Mouse (Mus musculus) CH12.LX (cell line): ENCODE data around the gene Sipa1l3. TPM values are rescaled to one million over a fixed set of nuclear protein-coding genes. Genes with fewer than 3 reads are reported as not detected.

Experiments used
- DNase-seq: peaks from one replicate; pipeline ENCODE4 v3.0.0-alpha.2; 2013; ENCODE audit errors: extremely low read depth
- H3K27ac ChIP-seq: 2 replicates; pipeline ENCODE4 v1.5.1; 2012; ENCODE audit warnings: low read depth, mild to moderate bottlenecking, control low read depth, moderate library complexity; ENCODE audit not compliant: insufficient read depth
- H3K27me3 ChIP-seq: replicated peaks from 2 replicates; pipeline ENCODE3; 2012; ENCODE audit warnings: inconsistent platforms
- H3K36me3 ChIP-seq, 2 experiments: replicated peaks in 1 of 2; 2 replicates each; pipeline versions ENCODE3 to v1.6.1; 2012; ENCODE audit warnings: inconsistent platforms in 1 of 2, low read length in 1 of 2, mild to moderate bottlenecking in 1 of 2, mixed read lengths in 1 of 2, moderate library complexity in 1 of 2; ENCODE audit not compliant: control insufficient read depth in 1 of 2, insufficient read depth in 1 of 2
- H3K4me1 ChIP-seq, 2 experiments: 2 replicates each; pipeline ENCODE4 v1.6.1; 2012; ENCODE audit warnings: inconsistent platforms in 1 of 2, moderate library complexity in 1 of 2; ENCODE audit not compliant: insufficient read depth in 2 of 2, control insufficient read depth in 1 of 2
- H3K4me2 ChIP-seq: 2 replicates; pipeline ENCODE4 v1.6.1; 2012; ENCODE audit warnings: low read depth, mild to moderate bottlenecking, control low read depth; ENCODE audit not compliant: poor library complexity, insufficient read depth, severe bottlenecking
- H3K4me3 ChIP-seq, 3 experiments: fragments of 150-350 bp in 1 of 3; sonication (generic) in 1 of 3; replicated peaks in 1 of 3; 2 replicates each; pipeline versions ENCODE3 to v1.5.1; 2011 to 2012; ENCODE audit warnings: low read depth in 2 of 3, low read length in 2 of 3, mild to moderate bottlenecking in 2 of 3, moderate library complexity in 2 of 3, control low read depth in 1 of 3, improper control_type of control experiment in 1 of 3, inconsistent platforms in 1 of 3, mixed read lengths in 1 of 3; ENCODE audit not compliant: poor library complexity in 1 of 3
- H3K79me2 ChIP-seq: replicated peaks from 2 replicates; pipeline ENCODE4 v1.6.1; 2012; ENCODE audit warnings: mild to moderate bottlenecking, moderate library complexity; ENCODE audit not compliant: control insufficient read depth, poor library complexity, insufficient read depth, severe bottlenecking; ENCODE audit errors: extremely low read depth
- H3K9ac ChIP-seq: 2 replicates; pipeline ENCODE4 v1.6.1; 2012; ENCODE audit warnings: low read depth, mild to moderate bottlenecking, control low read depth, moderate library complexity; ENCODE audit not compliant: insufficient read depth
- H3K9me3 ChIP-seq: replicated peaks from 2 replicates; pipeline ENCODE3; 2012; ENCODE audit warnings: low read length, inconsistent platforms, mixed read lengths
- CHD2 ChIP-seq: IDR thresholded peaks from 2 replicates; pipeline ENCODE4 v1.6.1; 2011; ENCODE audit warnings: low read length, improper control_type of control experiment
- CTCF ChIP-seq, 2 experiments: IDR thresholded peaks in 1 of 2; conservative IDR thresholded peaks in 1 of 2; 2 replicates each; pipeline ENCODE4 v1.5.1; 2011 to 2012; ENCODE audit warnings: low read depth in 2 of 2, low read length in 2 of 2, improper control_type of control experiment in 1 of 2, inconsistent platforms in 1 of 2, mild to moderate bottlenecking in 1 of 2, moderate library complexity in 1 of 2
- E2F4 ChIP-seq: IDR thresholded peaks from 2 replicates; pipeline ENCODE4 v1.6.1; 2011; ENCODE audit warnings: low read depth, low read length, improper control_type of control experiment; ENCODE audit not compliant: insufficient replicate concordance
- ELF1 ChIP-seq: IDR thresholded peaks from 2 replicates; pipeline ENCODE4 v1.6.1; 2014; ENCODE audit warnings: low read depth, mild to moderate bottlenecking, inconsistent platforms, low read length, improper control_type of control experiment
- EP300 ChIP-seq: IDR thresholded peaks from 2 replicates; pipeline ENCODE4 v1.6.1; 2011; ENCODE audit warnings: low read length, improper control_type of control experiment
- GABPA ChIP-seq: IDR thresholded peaks from 2 replicates; pipeline ENCODE4 v1.6.1; 2012; ENCODE audit warnings: low read depth, low read length, improper control_type of control experiment, inconsistent platforms; ENCODE audit not compliant: insufficient replicate concordance
- IRF4 ChIP-seq: IDR thresholded peaks from 2 replicates; pipeline ENCODE4 v1.6.1; 2014; ENCODE audit warnings: low read depth, mild to moderate bottlenecking, inconsistent platforms, low read length, improper control_type of control experiment
- JUN ChIP-seq: IDR thresholded peaks from 2 replicates; pipeline ENCODE4 v1.6.1; 2011; ENCODE audit warnings: low read depth, mild to moderate bottlenecking, low read length, improper control_type of control experiment, moderate library complexity; ENCODE audit not compliant: insufficient read depth
- JUND ChIP-seq: conservative IDR thresholded peaks from 2 replicates; pipeline ENCODE4 v1.6.1; 2011; ENCODE audit warnings: low read depth, low read length, improper control_type of control experiment
- MAX ChIP-seq: IDR thresholded peaks from 2 replicates; pipeline ENCODE4 v1.6.1; 2011; ENCODE audit warnings: low read length, improper control_type of control experiment
- MAZ ChIP-seq: IDR thresholded peaks from 2 replicates; pipeline ENCODE4 v1.6.1; 2012; ENCODE audit warnings: low read depth, mild to moderate bottlenecking, inconsistent platforms, low read length, improper control_type of control experiment, moderate library complexity
- MXI1 ChIP-seq: IDR thresholded peaks from 2 replicates; pipeline ENCODE4 v1.6.1; 2011; ENCODE audit warnings: mild to moderate bottlenecking, low read depth, low read length, improper control_type of control experiment
- MYC ChIP-seq: IDR thresholded peaks from 2 replicates; pipeline ENCODE4 v1.6.1; 2011; ENCODE audit warnings: low read depth, mild to moderate bottlenecking, improper control_type of control experiment, low read length
- NELFE ChIP-seq: IDR thresholded peaks from 2 replicates; pipeline ENCODE4 v1.6.1; 2011; ENCODE audit warnings: low read depth, low read length, improper control_type of control experiment
- NRF1 ChIP-seq: IDR thresholded peaks from 2 replicates; pipeline ENCODE4 v1.6.1; 2014; ENCODE audit warnings: low read depth, mild to moderate bottlenecking, inconsistent platforms, low read length, improper control_type of control experiment, moderate library complexity
- PAX5 ChIP-seq: IDR thresholded peaks from 2 replicates; pipeline ENCODE4 v1.6.1; 2012; ENCODE audit warnings: low read length, inconsistent platforms, mixed read lengths
- POLR2AphosphoS2 ChIP-seq: IDR thresholded peaks from 2 replicates; pipeline ENCODE4 v1.6.1; 2011; ENCODE audit warnings: low read depth, low read length, improper control_type of control experiment
- RAD21 ChIP-seq: IDR thresholded peaks from 2 replicates; pipeline ENCODE4 v1.6.1; 2011; ENCODE audit warnings: low read depth, mild to moderate bottlenecking, low read length, improper control_type of control experiment, moderate library complexity
- RCOR1 ChIP-seq: conservative IDR thresholded peaks from 2 replicates; pipeline ENCODE4 v1.6.1; 2012; ENCODE audit warnings: low read depth, mild to moderate bottlenecking, inconsistent platforms, low read length, improper control_type of control experiment
- SIN3A ChIP-seq: IDR thresholded peaks from 2 replicates; pipeline ENCODE4 v1.6.1; 2012; ENCODE audit warnings: low read length, improper control_type of control experiment, inconsistent platforms
- SMC3 ChIP-seq: IDR thresholded peaks from 2 replicates; pipeline ENCODE4 v1.6.1; 2011; ENCODE audit warnings: low read depth, low read length, improper control_type of control experiment
- TCF12 ChIP-seq: IDR thresholded peaks from 2 replicates; pipeline ENCODE4 v1.6.1; 2014; ENCODE audit warnings: low read depth, mild to moderate bottlenecking, inconsistent platforms, low read length, improper control_type of control experiment
- USF2 ChIP-seq: conservative IDR thresholded peaks from 2 replicates; pipeline ENCODE4 v1.6.1; 2011; ENCODE audit warnings: low read depth, low read length, improper control_type of control experiment
- ZC3H11A ChIP-seq: IDR thresholded peaks from 2 replicates; pipeline ENCODE4 v1.6.1; 2012; ENCODE audit warnings: low read depth, mild to moderate bottlenecking, inconsistent platforms, low read length, improper control_type of control experiment
- ZKSCAN1 ChIP-seq: IDR thresholded peaks from 2 replicates; pipeline ENCODE4 v1.6.1; 2012; ENCODE audit warnings: low read depth, inconsistent platforms, low read length, improper control_type of control experiment, borderline replicate concordance
- ZMIZ1 ChIP-seq: IDR thresholded peaks from 2 replicates; pipeline ENCODE4 v1.6.1; 2012; ENCODE audit warnings: low read depth, mild to moderate bottlenecking, inconsistent platforms, low read length, improper control_type of control experiment
- dilution Hi-C: fragments of 300-500 bp; cut with MboI; formaldehyde crosslinking; loops from 2 replicates; pipeline ENCODE4 v1.14.3; 2020; ENCODE audit warnings: low sequenced_read_pairs; ENCODE audit not compliant: extremely low pct_unique_long_range_greater_than_20kb, extremely low pct_ligation_motif_present
- in situ Hi-C: fragments of 300-500 bp; cut with MboI; formaldehyde crosslinking; loops from 3 replicates; pipeline ENCODE4 v1.14.3; 2019; ENCODE audit warnings: low sequenced_read_pairs, low pct_ligation_motif_present, low pct_unique_long_range_greater_than_20kb, mixed read lengths
- polyA plus RNA-seq: library from polyadenylated mRNA; unstranded; fragments of >175 nt; gene quantifications from 2 replicates; pipeline ENCODE4 v1.2.1, GENCODE M21; 2012; ENCODE audit warnings: low read depth; ENCODE audit not compliant: insufficient read length
- total RNA-seq, 2 experiments: library from RNA; depleted of rRNA; stranded (reverse); fragments of 300-350 nt in 1 of 2; fragments of >200 nt in 1 of 2; gene quantifications; 2 replicates each; pipeline ENCODE4 v1.2.3; 2012 to 2014

Sipa1l3 gene
- total and polyA plus RNA-seq, 3 experiments = 1.6 to 8.8 (median 5.9) TPM

DNA sequence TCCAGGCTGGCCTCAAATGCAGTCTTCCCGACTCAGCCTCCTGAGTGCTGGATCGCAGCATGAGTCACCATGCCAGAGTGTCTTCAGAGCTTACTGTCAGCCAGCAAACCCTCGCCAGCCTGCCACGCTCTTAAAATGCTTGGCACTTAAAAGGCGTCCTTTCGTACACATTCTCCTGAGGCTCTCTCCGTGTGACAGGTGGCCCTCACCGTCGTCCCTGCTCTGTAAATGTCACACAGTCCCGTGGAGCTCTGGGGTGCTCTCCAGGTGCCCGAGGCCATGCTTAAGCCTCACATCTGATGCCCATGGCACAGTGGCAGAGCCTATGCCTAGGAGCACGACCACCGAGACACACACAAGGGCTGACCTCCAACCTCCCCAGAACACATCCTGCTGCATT is 132.1 kb downstream of the Sipa1l3 start:
- DNase-seq = no peak
- H3K4me3 ChIP-seq = no peak overlapping the region
- no peak overlapping the region for H3K9ac ChIP-seq
- H3K27ac ChIP-seq = no peak overlapping the region
- peaks cover 9 to 47% of the 10 kb centered on the region in 2 experiments for H3K36me3 ChIP-seq
- in situ Hi-C loops = no loop called here
- H3K4me1 ChIP-seq = no peaks in the 10 kb centered on the region
- no peak overlapping the region for H3K4me2 ChIP-seq
- dilution Hi-C loops = no loop called here
- TF ChIP-seq ZKSCAN1 = no peak
- no peak for TF ChIP-seq NRF1
- TF ChIP-seq ZC3H11A = no peak
- TF ChIP-seq RCOR1 = no peak
- TF ChIP-seq PAX5 = no peak
- no peak for TF ChIP-seq TCF12
- no peak for TF ChIP-seq MYC
- no peak for TF ChIP-seq EP300
- no peak for TF ChIP-seq SIN3A
- TF ChIP-seq POLR2AphosphoS2 = no peak
- no peak for TF ChIP-seq MXI1
- no peak for TF ChIP-seq IRF4
- TF ChIP-seq ZMIZ1 = no peak
- TF ChIP-seq MAZ = no peak
- no peak for TF ChIP-seq CTCF (conservative IDR thresholded peaks at IDR 0.05 in 1 of 2, IDR thresholded peaks at IDR 0.05 in 1 of 2; ENCODE audit: low read depth in 2 of 2, low read length in 2 of 2)
- no peak for TF ChIP-seq SMC3
- no peaks in the 10 kb centered on the region for H3K9me3 ChIP-seq
- H3K27me3 ChIP-seq = no peaks in the 10 kb centered on the region
- no peaks in the 10 kb centered on the region for H3K79me2 ChIP-seq

DNA sequence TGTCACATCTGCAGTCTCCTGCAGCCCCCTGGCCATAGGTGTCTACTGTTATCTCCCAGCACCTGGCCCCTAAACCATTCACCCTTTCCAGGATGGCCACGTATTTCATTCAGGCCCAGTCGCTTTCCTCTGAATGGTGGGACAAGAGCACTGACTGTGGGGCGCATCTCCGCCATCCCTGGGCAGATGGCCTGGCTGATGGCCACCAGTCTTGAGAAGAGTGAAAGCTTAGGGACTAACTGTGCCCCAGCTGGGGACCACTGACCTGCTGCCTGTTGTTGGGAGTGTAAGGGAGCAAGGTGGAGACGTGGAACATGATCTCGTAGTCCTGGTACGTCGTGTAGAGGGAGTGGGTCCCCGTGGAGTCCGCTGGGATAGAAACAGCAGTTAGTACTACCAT is 132.7 kb downstream of the Sipa1l3 start:
- H3K4me2 ChIP-seq = no peak overlapping the region
- no peaks in the 10 kb centered on the region for H3K27me3 ChIP-seq
- TF ChIP-seq USF2 (no peak), RAD21 (no peak), GABPA (no peak), PAX5 (no peak), TCF12 (no peak), JUND (no peak), MYC (no peak), JUN (no peak), CHD2 (no peak), NELFE (no peak), POLR2AphosphoS2 (no peak), EP300 (no peak), E2F4 (no peak), SMC3 (no peak), ZC3H11A (no peak), MAX (no peak), ELF1 (no peak)
- no peak for DNase-seq
- H3K4me3 ChIP-seq = no peak overlapping the region
- H3K79me2 ChIP-seq = no peaks in the 10 kb centered on the region
- no peak overlapping the region for H3K27ac ChIP-seq
- dilution Hi-C loops = no loop called here
- no peak overlapping the region for H3K9ac ChIP-seq
- H3K9me3 ChIP-seq = no peaks in the 10 kb centered on the region
- peaks cover 9 to 50% of the 10 kb centered on the region in 2 experiments for H3K36me3 ChIP-seq
- in situ Hi-C loops = no loop called here
- no peaks in the 10 kb centered on the region for H3K4me1 ChIP-seq
